Mouse (Mus musculus) heart, adult 2 months (tissue): ENCODE data around the gene Btnl1.

ENCODE experiments used
- EP300 ChIP-seq: fragments of 200-500 bp; IDR thresholded peaks from 2 replicates; pipeline ENCODE4 v1.6.1; 2011; ENCODE audit warnings: low read depth, low read length, control low read depth; ENCODE audit not compliant: insufficient read depth
- POLR2A ChIP-seq: fragments of 200-500 bp; IDR thresholded peaks from 2 replicates; pipeline ENCODE4 v1.6.1; 2011; ENCODE audit warnings: mild to moderate bottlenecking, low read depth, low read length, control low read depth; ENCODE audit not compliant: insufficient read depth

GRCm38 (mm10) chr17:34340619-34341402, 36.1 kb upstream of the Btnl1 start:
- TF ChIP-seq POLR2A (no peak), EP300 (no peak)
